Mouse (Mus musculus) layer of hippocampus, adult 9-10 months (tissue): ENCODE measurements around the gene Nrgn.

Experiments
- DNase-seq: peaks from one replicate; pipeline ENCODE4 v3.0.0; 2022; ENCODE audit warnings: low spot score

The Nrgn gene

DNA sequence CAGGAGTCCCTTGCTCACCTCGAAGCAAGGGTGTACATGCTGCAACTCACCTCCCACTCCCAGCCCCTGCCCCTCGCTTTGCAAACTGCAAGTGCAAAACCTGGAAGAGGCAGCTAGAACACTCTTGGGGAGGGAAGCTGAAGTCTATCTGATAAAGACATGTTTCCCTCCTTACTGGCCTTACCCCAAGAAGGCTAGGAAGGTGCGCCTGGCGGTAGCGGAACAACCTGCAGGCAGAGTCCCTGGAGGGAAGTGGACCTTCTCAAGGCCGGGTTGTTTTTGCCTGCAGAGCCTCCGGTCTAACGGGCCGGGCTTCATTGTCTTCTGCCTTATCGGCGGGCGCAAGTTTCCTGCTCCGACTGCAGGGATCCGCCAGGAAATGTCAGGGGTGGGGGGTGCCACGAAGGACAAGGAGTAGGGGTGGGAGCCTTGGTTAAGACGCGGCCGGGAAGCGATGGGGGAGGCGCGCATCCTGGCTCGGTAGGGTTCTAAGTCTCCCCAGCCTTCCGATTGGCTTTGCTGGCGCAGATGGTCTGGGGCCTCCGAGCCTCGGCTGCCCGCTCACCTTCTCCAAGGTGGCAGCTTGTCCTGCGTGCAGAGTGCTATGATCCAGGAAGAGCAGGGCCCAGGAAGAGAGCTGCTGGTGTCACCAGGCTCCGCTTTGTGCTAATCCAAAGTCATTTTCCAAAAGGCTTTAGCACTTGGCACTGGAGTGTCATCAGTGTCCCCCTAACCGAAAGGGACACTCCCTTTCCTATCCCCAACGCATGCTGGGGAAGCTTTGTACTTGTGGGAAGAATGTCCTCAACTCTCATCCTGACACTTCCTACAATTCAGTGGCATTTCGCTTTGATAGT, 22.4 kb downstream of the Nrgn start:
- DNase-seq, result no peak

DNA sequence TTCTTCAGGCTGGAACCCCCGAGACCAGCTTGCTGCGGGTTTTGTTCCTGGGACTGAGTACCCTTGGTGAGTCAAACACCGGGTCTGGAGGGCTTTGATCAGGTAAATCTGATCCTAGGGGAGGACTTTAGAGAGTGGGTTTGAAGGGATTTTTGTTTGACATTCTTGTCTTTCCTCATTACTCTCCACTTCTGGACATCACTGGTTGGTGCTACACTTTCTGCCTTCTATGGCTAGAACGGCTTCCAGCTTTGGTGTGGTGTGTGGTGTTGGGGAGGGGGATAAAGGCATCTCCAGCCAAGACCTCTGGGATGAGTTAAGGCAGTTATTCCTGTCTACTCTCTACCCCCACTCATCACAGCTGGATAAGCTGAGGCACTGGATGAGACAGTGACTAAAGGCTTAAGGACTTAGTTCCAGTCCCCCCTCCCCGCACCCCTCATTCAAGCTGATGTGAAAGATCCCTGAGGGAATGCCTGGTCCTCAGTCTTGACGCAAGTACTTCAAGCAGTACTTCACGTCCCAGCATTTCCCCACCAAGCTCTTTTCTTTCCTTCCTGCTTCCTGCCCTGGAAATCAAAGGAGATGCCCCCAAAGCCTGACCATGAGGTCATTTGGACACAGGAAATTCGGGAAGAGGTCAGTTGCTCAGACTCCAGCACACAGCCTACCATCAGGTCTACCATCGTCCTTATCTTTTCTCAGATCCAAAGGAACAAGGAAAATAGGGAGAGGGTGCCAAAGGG, 24.3 kb downstream of the Nrgn start:
- DNase-seq, result no peak

DNA sequence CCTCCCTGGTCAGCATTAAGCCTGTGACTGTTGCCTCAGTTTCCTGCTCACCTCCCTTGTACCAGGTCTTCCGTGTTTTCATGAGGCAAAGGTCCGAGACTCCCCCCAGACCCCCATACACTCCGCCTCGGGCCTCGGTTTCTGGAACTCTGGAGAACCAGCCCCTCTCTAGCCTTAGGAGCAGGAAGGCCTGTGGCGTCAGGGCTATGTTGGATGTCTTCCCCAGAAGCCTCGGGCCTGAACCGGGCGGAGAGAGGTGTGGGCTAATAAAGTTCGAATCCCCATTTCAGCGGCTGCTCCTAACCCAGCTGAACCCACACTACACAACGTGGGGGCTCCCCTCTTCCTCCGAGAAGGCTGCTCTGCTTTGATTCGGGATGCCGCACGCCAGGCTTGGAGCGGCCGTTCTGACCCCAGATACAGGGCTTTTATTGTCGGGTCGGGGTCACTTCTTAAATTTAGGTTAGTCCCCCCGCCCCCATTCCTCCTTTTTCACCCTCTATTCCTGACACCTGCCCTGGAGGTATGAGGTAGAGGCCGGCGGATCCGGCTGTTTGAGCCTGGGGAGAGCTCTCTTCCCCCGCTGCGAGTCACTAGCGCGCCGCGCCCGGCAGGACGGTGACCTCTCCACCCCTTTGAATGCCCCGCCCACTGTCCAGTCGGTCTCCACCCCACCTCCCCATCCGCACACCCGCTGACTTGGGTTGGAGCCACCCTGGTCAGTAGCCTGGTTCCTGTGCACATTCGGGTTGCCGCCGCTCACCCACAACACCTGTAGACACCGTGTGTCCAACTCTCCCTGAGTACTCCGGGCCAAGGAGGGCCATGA, 25.1 kb downstream of the Nrgn start, which contains the start of gene Esam:
Gene Esam (plus strand): TSS at position 683 of the 829 bp plus-strand sequence.
- no peak for DNase-seq

DNA sequence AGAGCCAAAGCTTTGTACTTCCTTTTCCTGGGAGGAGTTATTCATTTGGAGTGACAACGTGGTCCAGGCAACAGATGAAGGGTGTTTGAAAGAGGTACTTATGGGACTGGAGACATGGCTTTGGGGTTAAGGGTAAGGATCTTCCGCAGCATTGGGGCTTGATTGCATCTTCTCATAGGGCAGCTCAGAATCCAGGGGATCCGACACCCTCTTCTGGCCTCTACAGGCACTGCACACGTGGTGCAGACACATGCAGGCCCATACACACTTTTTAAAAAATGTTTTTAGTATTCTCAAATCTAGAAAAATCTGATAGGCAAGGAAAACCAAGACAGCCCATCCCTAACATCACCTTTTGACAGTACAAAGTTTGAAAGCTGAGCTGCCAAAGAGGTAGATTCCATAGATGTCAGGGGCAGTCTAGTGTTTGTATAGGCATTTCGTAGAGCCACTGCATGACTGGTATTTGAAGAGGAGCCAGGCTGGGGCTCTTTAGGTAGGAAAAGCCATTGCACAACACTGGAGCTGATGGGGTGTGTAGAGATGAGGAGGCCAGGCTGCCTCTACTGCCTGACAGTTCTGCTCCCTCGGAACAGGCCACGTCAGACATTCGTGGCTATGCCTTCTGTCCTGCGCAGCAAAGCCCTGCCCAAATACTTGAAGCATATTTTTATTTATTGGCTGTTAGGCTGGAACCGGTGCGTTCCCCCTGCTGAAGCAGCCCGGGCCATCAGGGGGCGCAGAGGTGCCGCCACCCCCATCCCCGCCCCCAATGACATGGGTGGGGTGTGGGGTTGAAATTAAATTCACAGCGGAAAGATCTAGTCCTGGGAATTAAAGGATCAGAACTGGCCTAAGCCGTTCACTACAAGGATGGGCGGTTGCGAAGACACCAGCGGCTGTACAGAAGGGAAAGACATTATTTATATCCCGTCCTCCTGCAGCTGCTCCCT, 26.0 kb downstream of the Nrgn start:
- DNase-seq, result no peak

DNA sequence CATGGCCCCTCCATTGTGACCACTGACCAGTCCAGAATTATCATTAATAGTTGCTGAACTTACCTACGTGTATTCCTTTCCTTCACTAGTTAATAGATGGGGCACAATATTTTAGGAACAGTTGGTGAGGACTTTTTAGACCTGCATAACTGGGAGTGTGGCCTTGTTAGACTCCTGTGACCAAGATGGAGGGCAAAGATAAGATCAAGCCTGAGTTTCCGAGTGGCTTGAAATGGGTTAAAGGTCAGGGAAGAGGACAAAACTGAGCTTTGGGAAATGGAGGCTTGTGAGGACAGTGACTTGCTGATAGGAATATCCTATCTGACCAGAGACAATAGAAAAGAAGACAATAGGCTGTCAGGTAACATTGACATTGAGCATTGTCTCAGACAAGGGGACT, 27.2 kb downstream of the Nrgn start:
- no peak for DNase-seq

DNA sequence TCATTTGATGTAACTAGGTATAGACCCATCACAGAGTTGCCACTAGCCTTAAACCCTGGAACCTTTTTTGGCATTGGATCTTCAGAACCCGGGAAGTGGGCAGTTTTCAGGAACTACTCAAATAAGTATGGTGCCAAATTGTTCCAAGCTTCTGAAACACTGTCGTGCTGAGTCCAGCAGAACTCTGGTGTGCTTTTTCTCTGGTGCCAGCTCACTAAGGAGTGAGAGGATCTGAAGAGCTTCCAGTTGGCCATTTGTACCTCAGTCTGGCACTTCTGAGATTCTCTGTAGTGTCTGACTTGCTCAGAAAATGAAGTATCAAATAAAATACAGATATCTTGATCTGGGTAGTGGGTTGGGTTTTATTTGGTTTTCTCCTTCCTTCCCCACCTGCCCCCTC, 32.7 kb downstream of the Nrgn start:
- DNase-seq, result no peak

DNA sequence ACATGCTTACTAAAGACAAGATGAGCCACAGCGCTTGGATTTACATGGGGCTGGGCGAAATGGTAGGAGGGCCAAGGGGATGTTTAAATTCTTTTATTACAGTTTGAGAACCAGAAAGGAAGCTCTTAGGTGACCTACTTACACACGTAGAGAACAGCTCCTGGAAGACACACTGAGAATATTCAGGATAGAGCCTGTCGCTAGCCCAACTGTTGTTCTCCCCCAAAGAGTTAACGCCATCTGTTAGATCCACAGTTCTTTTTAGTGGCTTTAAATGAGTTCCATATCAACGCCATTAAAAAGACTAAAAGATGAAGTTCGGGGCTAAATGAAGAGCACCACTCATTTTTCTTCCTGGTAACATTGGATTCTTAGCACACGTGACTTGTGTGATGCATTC, 33.7 kb downstream of the Nrgn start:
- DNase-seq, result no peak

DNA sequence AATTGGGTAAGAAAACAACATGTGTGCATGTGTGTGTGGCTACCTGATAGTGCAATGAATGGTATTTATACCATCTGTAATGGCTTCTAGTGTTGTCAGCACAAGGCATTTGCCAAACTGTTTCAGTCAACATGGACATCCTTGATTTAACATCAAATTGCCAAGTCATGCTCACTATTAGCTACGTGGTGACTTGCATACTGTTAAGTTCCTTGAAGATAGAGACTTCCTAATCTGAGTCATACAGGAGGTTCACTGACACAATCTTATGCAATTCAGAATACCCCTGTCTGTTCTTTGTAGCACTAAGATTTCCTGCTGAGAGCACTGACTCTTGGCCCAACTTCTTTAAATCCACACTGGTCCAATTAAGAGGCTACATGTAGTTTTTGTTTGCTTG, 35.2 kb downstream of the Nrgn start:
- DNase-seq, result no peak

DNA sequence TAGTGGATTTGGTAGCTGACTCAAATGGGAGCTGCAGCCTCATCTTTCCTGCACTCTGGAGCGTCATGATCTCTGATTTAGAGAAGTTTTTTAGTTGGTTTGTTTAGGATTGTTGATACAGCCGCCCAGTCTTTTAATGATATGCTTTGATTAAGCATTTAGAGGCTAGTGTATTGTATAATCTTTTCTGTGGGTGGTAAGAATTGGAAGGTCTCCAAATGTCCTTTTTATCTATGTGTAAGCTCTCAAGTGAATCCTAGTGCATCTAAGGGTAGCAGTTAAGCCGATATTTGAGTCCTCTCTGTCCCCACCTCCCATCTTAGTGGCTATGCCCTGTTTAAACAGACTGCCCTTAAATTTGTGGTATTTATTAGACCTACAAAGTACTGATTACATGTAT, 38.2 kb downstream of the Nrgn start:
- no peak for DNase-seq

DNA sequence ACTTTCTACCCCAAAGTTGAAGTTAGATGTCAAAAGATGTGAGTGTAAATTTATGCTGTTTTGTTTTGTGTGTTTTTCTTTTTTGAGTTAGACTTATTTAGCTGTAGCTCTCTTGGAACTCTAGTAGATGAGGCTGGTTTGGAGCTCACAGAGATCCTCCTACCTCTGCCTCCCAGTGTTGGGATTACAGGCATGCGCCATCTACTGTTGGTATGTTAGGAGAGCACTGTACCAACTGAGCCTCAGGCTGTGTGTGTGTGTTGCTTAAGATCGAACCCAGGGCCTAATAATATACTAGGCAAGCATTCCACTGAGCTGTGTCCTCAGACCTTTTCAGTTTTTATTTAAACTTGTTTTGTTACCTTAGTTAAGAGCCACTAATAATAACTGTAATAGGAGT, 40.6 kb downstream of the Nrgn start:
- DNase-seq, result no peak

DNA sequence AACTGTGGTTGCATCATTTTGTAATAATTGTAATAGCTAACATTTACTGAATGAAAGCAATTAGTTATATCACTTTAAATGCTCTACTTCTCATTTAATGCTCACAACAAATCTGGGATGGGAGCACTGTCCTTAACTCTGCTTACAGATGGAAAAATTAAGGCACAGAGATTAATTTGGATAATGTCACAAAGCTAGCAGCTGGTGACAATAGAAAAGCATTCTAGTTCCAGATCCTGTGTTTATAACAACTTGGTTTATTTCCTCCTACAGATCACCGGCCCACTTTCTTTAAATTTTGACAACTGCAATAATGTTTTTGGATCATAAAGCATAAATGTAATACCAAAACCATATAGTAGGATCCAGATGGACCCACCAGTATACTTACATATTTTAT, 46.7 kb downstream of the Nrgn start:
- DNase-seq, result no peak

DNA sequence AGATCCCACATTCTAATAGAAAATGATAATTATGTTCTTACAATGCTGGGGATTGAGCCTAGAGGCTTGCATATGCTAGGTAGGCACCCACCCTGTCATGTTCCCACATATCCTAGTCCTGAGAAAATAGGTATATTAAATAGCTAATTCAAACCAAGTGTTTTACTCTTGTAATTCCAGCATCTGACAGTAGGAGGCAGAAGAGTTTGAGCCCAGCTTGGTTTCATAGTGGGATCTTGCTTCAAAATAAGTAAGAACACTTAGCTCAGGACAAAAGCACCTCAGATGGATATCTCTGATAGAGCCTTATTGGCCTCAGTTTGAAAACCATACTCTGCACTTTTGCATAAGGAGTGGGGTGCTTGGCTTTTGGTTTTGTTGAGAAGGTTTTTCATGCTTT, 48.4 kb downstream of the Nrgn start:
- DNase-seq, result no peak

DNA sequence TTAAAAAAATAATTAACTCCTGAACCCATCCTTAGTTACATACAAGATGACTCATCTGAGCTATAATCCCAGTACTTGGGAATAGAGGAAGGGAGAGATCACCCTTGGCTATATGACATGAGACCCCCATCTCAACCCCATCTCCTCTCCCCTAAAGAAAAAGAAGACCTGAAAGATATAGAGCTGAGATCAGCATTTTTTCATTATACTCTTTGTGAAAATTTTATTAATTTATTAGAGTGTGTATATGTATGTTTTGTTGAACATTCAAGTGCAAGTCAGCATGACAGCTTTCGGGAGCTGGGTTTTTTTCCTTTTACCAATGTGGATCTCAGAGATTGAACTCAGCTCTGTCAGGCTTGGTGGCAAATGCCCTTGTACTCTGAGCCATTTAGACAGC, 51.5 kb downstream of the Nrgn start:
- no peak for DNase-seq

DNA sequence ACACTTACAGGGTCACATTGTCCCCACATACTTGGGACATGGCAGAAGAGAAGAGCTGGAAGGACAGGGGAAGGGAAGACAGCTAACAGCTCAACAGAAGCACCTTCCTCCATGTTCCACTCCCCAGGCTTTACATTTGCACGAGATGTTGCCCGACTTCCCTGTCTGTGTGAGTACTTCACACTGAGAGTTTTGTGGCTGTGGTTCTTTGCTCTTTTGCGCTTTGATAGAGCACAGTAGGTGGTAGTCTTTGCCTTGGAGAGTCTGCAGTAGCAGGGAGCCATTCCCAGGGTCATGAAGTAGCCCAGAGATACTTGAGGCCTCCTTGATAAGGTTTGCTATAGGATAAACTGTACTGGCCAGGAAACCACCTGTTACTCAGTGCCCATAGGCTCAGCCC, 52.5 kb downstream of the Nrgn start:
- DNase-seq, result no peak

DNA sequence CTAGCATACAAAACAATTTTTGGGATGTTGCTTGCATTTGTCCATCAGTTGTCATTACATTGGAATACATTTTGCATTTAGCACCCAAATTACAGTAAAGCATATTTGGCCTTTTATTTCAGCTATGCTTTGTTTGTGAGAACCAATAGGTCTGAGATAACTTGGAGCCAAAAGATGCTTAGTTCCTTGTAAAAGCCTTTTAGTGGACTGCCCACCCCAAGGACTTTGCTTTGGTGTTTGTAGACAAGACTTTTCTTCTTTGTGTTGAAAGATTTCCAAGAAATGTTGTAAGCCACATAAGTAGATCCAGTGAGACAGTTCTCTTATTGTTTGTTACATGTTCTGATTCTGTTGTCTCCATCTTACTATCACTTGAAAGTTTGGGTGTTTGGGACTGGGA, 56.4 kb downstream of the Nrgn start:
- DNase-seq, result no peak

DNA sequence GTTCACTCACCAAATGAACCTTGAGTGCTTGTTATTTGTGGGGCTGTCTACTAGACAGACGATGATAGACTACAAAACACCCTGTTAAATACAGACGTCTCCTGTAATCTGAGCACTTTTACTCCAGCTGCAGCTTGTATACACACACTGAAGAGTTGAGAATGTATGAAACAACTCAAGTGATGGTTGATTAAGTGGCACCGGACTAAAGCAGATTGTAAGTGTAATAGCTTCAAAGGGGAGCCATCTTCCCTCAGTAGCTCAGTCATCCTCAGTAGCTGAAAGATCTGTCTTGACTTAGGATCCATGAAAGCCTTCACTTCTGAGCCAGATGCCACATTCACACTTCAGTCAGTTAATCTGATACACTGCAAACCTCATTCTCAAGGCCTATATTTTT, 56.9 kb downstream of the Nrgn start:
- DNase-seq, result no peak
